Mouse (Mus musculus) midbrain, embryonic 16.5 days (tissue): Measurements from ENCODE around the gene Ly6g6e. TPM values are rescaled to one million over a fixed set of nuclear protein-coding genes. Genes with fewer than 3 reads are reported as not detected.

Experiments used
- ATAC-seq: fragments of 200-750 bp; cut with Nextera tagmentation; 2 replicates; pipeline ENCODE4 v1.8.0; 2017; ENCODE audit warnings: moderate TSS enrichment
- H3K27ac ChIP-seq: fragments of 300-500 bp; sonication (generic); 2 replicates; pipeline ENCODE4 v1.5.1; 2014; ENCODE audit warnings: mild to moderate bottlenecking, low read length, mixed read lengths
- H3K27me3 ChIP-seq: fragments of 300-500 bp; sonication (generic); 2 replicates; pipeline ENCODE4 v1.6.1; 2014; ENCODE audit warnings: low read depth, low read length, mixed read lengths; ENCODE audit not compliant: control insufficient read depth, insufficient read depth
- H3K36me3 ChIP-seq: fragments of 300-500 bp; sonication (generic); 2 replicates; pipeline ENCODE4 v1.6.1; 2014; ENCODE audit warnings: mild to moderate bottlenecking, low read length, moderate library complexity, mixed read lengths; ENCODE audit not compliant: control insufficient read depth, insufficient read depth
- H3K4me1 ChIP-seq: fragments of 300-500 bp; sonication (generic); 2 replicates; pipeline ENCODE4 v1.6.1; 2014; ENCODE audit warnings: mild to moderate bottlenecking, low read length, mixed read lengths; ENCODE audit not compliant: control insufficient read depth, insufficient read depth
- H3K4me2 ChIP-seq: fragments of 300-500 bp; sonication (generic); 2 replicates; pipeline ENCODE4 v1.6.1; 2014; ENCODE audit warnings: mild to moderate bottlenecking, low read length, mixed read lengths
- H3K4me3 ChIP-seq: fragments of 300-500 bp; sonication (generic); 2 replicates; pipeline ENCODE4 v1.5.1; 2014; ENCODE audit warnings: low read depth, mild to moderate bottlenecking, low read length, moderate library complexity, mixed read lengths
- H3K9ac ChIP-seq: fragments of 300-500 bp; sonication (generic); 2 replicates; pipeline ENCODE4 v1.6.1; 2014; ENCODE audit warnings: low read depth, low read length, mixed read lengths
- H3K9me3 ChIP-seq: fragments of 300-500 bp; sonication (generic); replicated peaks from 2 replicates; pipeline ENCODE4 v1.6.1; 2014; ENCODE audit warnings: mild to moderate bottlenecking, low read length, mixed read lengths; ENCODE audit not compliant: control insufficient read depth, poor library complexity, severe bottlenecking
- WGBS: fragments of 180-500 bp; shearing (Covaris S2); extraction: QIAGEN DNeasy Blood & Tissue Kit; methylation state at CpG from one replicate; pipeline ENCODE4 v1.1.7; 2014; 5-methylcytosine and 5-hydroxymethylcytosine counted together
- polyA plus RNA-seq: library from polyadenylated mRNA; unstranded; fragments of >200 nt; fragmentation: Nextera tagmentation; extraction: Ambion mirVana; gene quantifications from 2 replicates; pipeline ENCODE4 v1.2.1, GENCODE M21; 2015

Ly6g6e gene
- polyA plus RNA-seq, 1 experiment from 2014 or later = 0.31 TPM

DNA sequence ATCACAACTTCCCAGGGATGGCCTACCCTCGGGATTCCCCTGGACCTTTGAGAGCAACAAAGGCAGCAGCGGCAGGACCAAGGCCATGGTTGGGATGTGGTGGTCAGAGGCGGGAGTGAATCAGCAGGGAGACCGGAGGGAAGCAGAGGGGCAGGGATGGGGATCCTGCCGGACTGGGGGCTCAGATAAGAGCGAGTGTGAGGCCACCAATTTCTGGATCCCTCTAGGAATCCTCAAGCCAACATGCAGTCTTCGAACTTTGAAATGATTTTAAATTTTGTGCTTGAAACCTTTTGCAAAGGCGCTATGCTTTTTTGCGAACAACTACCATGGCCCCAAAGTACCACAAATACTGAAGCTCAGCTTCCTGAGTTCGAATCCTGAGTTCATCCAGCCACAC lies 10.6 kb upstream of the Ly6g6e start, which contains the start of gene Mpig6b:
Gene Mpig6b (minus strand): TSS at position 101 of the 400 bp plus-strand sequence.
- H3K4me2 ChIP-seq = peak within 1 kb of the TSS; percentile 52
- ATAC-seq = no peak
- H3K36me3 ChIP-seq = peaks cover 5% of the 10 kb centered on the region; the same call in 1 of the 2 replicates
- peaks cover 6% of the 10 kb centered on the region for H3K4me1 ChIP-seq
- WGBS = 49% methylated on average over 10 of the region's 10 CpGs
- H3K27me3 ChIP-seq = peaks cover 28% of the 10 kb centered on the region
- peak within 1 kb of the TSS; percentile 18 for H3K4me3 ChIP-seq
- H3K27ac ChIP-seq = no peak within 1 kb of the TSS
- no peaks in the 10 kb centered on the region for H3K9me3 ChIP-seq
- H3K9ac ChIP-seq = peak within 1 kb of the TSS; percentile 36; the same call in 1 of the 2 replicates

- Histone ChIP-seq H3K27me3 (peaks cover 28% of the 10 kb centered on the region), H3K4me1 (peaks cover 6% of the 10 kb centered on the region), H3K4me2 (no peak overlapping the region), H3K27ac (no peak overlapping the region), H3K36me3 (no peaks in the 10 kb centered on the region), H3K4me3 (no peak overlapping the region), H3K9ac (no peak overlapping the region), H3K9me3 (no peaks in the 10 kb centered on the region)
- 86% methylated on average over 17 of the region's 17 CpGs for WGBS
- ATAC-seq = no peak
Observed at GRCm38 (mm10) chr17:35068213-35068914, 8.3 kb upstream of the Ly6g6e start.

DNA sequence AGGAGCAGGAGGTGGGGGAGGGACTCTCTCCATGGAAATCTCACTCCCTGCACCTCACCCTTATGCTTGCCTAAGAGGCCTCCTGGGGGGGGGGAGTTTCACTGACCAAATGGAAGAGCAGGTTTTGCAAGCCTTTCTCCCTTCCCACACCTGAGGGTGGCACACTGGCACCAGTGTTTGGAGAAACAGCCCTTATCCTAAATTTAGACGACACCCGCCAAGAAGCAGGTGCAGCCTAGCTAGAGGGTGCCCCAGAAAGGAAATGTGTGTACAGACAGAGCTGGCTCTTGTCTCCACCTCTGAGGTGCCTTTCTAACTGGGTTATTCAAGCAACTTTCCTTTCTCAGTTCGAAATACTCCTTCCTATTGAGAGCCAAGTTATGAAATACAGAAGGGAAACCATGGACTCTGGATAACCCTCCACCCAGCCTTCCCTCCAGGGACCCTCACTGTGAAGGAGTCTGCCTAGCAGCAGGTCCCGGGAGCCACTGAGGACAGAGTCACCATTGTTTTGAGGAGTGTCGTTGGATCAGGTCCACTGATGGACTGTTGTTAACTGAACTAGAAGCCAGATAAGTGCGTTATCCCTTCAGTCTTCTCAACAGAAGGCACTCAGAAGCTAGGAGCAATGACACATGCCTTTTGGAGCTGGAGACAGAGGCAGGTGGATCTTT lies 6.0 kb upstream of the Ly6g6e start:
- no peak overlapping the region for H3K27ac ChIP-seq
- H3K4me3 ChIP-seq = no peak overlapping the region
- 67% methylated on average over 6 of the region's 6 CpGs for WGBS
- H3K9ac ChIP-seq = no peak overlapping the region
- H3K36me3 ChIP-seq = no peaks in the 10 kb centered on the region
- no peaks in the 10 kb centered on the region for H3K4me1 ChIP-seq
- H3K9me3 ChIP-seq = no peaks in the 10 kb centered on the region
- ATAC-seq = no peak
- peaks cover 9% of the 10 kb centered on the region for H3K27me3 ChIP-seq
- no peak overlapping the region for H3K4me2 ChIP-seq

GRCm38 (mm10) chr17:35071454-35071853 lies 5.2 kb upstream of the Ly6g6e start:
- WGBS = 82% methylated on average over 9 of the region's 9 CpGs
- Histone ChIP-seq H3K4me2 (no peak overlapping the region), H3K27ac (no peak overlapping the region), H3K27me3 (peaks cover 7% of the 10 kb centered on the region), H3K4me3 (no peak overlapping the region), H3K9me3 (no peaks in the 10 kb centered on the region), H3K4me1 (no peaks in the 10 kb centered on the region), H3K9ac (no peak overlapping the region), H3K36me3 (no peaks in the 10 kb centered on the region)
- no peak for ATAC-seq

DNA sequence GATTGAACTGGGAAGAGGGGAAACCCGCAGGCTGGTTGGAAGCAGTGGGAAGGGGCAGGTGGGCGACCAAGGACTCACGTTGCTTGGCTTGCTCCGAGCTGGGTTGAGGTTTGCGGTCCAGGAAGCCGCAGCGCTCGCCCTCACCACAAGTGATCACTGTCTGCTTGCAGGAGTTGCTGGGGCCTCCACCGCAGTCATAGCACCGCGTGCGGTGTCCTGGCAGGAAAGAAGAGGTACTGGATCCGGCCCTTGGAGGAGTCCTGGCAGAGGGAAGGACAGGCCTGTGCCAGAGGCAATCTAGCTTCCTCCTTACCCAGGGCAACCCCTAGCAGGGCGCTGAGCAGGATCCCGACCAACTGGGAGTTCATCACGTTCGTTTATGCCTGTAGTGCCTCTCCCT lies 2.6 kb upstream of the Ly6g6e start:
- Histone ChIP-seq H3K27ac (no peak overlapping the region), H3K4me3 (no peak overlapping the region), H3K27me3 (no peaks in the 10 kb centered on the region), H3K36me3 (no peaks in the 10 kb centered on the region), H3K4me1 (no peaks in the 10 kb centered on the region), H3K9me3 (no peaks in the 10 kb centered on the region), H3K4me2 (no peak overlapping the region), H3K9ac (no peak overlapping the region)
- 53% methylated on average over 13 of the region's 17 CpGs for WGBS
- no peak for ATAC-seq

- Histone ChIP-seq H3K4me2 (peak overlapping the region; percentile 46), H3K4me3 (no peak overlapping the region), H3K9ac (0 out of 2 replicates have a peak overlapping the region, but pooled peaks have one; percentile 5), H3K36me3 (no peaks in the 10 kb centered on the region), H3K4me1 (no peaks in the 10 kb centered on the region), H3K27me3 (no peaks in the 10 kb centered on the region), H3K9me3 (no peaks in the 10 kb centered on the region), H3K27ac (no peak overlapping the region)
- no peak for ATAC-seq
- 30% methylated on average over 2 of the region's 2 CpGs for WGBS
Observed at GRCm38 (mm10) chr17:35077285-35077684, 583 bp downstream of the Ly6g6e start.

GRCm38 (mm10) chr17:35077786-35078233 lies 1.1 kb downstream of the Ly6g6e start, which contains the start of gene Ly6g6d:
Gene Ly6g6d (minus strand): TSS chr17:35078065.
- no peaks in the 10 kb centered on the region for H3K4me1 ChIP-seq
- H3K9me3 ChIP-seq = no peaks in the 10 kb centered on the region
- WGBS = 12% methylated on average over 14 of the region's 14 CpGs
- H3K36me3 ChIP-seq = no peaks in the 10 kb centered on the region
- no peaks in the 10 kb centered on the region for H3K27me3 ChIP-seq
- H3K9ac ChIP-seq = peak within 1 kb of the TSS; percentile 54; the same call in 1 of the 2 replicates
- peak within 1 kb of the TSS; percentile 26 for H3K4me3 ChIP-seq
- peak; percentile 36; the same call in 1 of the 2 replicates for ATAC-seq
- H3K4me2 ChIP-seq = peak within 1 kb of the TSS; percentile 46
- H3K27ac ChIP-seq = no peak within 1 kb of the TSS

DNA sequence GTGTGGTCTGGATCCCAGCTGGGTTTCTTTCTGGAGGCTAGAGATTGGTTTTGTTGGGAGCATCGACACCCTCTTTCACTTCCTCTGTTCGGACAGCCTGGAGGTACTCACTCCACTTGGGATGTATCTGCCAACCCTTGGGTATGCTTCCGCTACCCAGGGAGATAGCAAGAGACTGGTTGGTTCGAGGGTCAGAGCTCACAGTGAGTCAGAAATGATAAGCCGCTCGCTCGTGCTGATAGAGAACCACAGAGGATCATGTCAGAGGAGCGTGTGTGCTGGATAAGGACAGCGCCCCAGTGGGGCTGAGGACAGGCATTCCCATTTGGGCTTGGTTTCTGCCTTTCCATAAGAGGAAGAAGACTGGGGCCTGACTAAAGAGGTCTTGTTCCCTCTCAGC lies 3.1 kb downstream of the Ly6g6e start:
- H3K9me3 ChIP-seq = no peaks in the 10 kb centered on the region
- no peak overlapping the region for H3K4me2 ChIP-seq
- H3K27me3 ChIP-seq = no peaks in the 10 kb centered on the region
- no peaks in the 10 kb centered on the region for H3K4me1 ChIP-seq
- peak overlapping the region; percentile 10; the same call in 1 of the 2 replicates for H3K9ac ChIP-seq
- no peak for ATAC-seq
- no peak overlapping the region for H3K4me3 ChIP-seq
- no peaks in the 10 kb centered on the region for H3K36me3 ChIP-seq
- 78% methylated on average over 9 of the region's 9 CpGs for WGBS
- no peak overlapping the region for H3K27ac ChIP-seq

DNA sequence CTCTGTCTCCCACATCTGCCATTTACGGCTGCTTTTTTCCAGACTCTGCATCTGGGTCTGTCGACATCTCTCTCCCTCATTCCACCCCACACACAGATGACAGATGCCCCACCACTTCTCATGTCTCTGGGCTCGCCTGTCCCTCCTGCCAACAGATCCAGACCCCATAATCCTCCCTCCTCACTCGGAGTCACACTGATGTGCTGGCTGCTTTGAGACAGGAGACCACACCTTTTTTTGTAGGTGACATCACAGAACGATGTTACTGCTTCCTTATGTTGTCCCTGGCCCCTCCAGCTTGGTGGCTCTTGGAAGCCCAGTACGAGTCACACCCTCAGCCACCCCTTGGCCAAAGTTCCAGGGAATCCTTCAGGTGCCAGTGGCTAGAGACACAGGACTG lies 3.5 kb downstream of the Ly6g6e start:
- H3K27ac ChIP-seq = no peak overlapping the region
- peak overlapping the region; percentile 10; the same call in 1 of the 2 replicates for H3K9ac ChIP-seq
- no peaks in the 10 kb centered on the region for H3K27me3 ChIP-seq
- H3K4me3 ChIP-seq = no peak overlapping the region
- ATAC-seq = no peak
- H3K9me3 ChIP-seq = no peaks in the 10 kb centered on the region
- H3K4me1 ChIP-seq = no peaks in the 10 kb centered on the region
- H3K4me2 ChIP-seq = no peak overlapping the region
- WGBS = 55% methylated on average over 6 of the region's 6 CpGs
- no peaks in the 10 kb centered on the region for H3K36me3 ChIP-seq
